Mouse (Mus musculus): ENCODE measurements around the gene Trex1. TPM values are rescaled to one million over a fixed set of nuclear protein-coding genes. Genes with fewer than 3 reads are reported as not detected.

Gene Trex1
- total and polyA plus RNA-seq, 2 experiments from 2014 or later = 14.8 to 22.5 TPM

GRCm38 (mm10) chr9:109027521-109027920 lies 32.0 kb downstream of the Trex1 start:
- Histone ChIP-seq H3K9ac (replicated peaks; ENCODE audit: low read length, poor library complexity, severe bottlenecking) (no peak overlapping the region), H3K36me3 (ENCODE audit: insufficient read depth, low read length) (peaks cover 57% of the 10 kb centered on the region), H3K27ac (ENCODE audit: low read depth, low read length) (no peak overlapping the region), H3K4me1 (ENCODE audit: insufficient read depth, low read length) (no peaks in the 10 kb centered on the region), H3K4me3 (ENCODE audit: low read depth, low read length) (no peak overlapping the region), H3K27me3 (ENCODE audit: insufficient read depth, low read length) (no peaks in the 10 kb centered on the region), H3K9me3 (ENCODE audit: low read length) (no peaks in the 10 kb centered on the region), H3K4me2 (ENCODE audit: low read depth, low read length, poor library complexity, severe bottlenecking) (no peak overlapping the region)
- ATAC-seq (ENCODE audit: low FRiP score) (no peak), DNase-seq (ENCODE audit: low spot score) (no peak)
- WGBS = 74% methylated on average over 8 of the region's 8 CpGs
- TF ChIP-seq CTCF (IDR thresholded peaks at IDR 0.05) = no peak

GRCm38 (mm10) chr9:109022866-109023685 lies 36.5 kb downstream of the Trex1 start:
- H3K4me1 ChIP-seq (ENCODE audit: insufficient read depth, low read length) = no peaks in the 10 kb centered on the region
- ATAC-seq (ENCODE audit: low FRiP score) (no peak), DNase-seq (ENCODE audit: low spot score) (no peak)
- 89% methylated on average over 17 of the region's 17 CpGs for WGBS
- H3K36me3 ChIP-seq (ENCODE audit: insufficient read depth, low read length) = peaks cover 33% of the 10 kb centered on the region
- H3K4me3 ChIP-seq (ENCODE audit: low read depth, low read length) = no peak overlapping the region
- no peaks in the 10 kb centered on the region for H3K9me3 ChIP-seq (ENCODE audit: low read length)
- no peak overlapping the region for H3K4me2 ChIP-seq (ENCODE audit: low read depth, low read length, poor library complexity, severe bottlenecking)
- TF ChIP-seq CTCF (IDR thresholded peaks at IDR 0.05) = no peak
- H3K27ac ChIP-seq (ENCODE audit: low read depth, low read length) = no peak overlapping the region
- H3K9ac ChIP-seq (replicated peaks; ENCODE audit: low read length, poor library complexity, severe bottlenecking) = no peak overlapping the region
- no peaks in the 10 kb centered on the region for H3K27me3 ChIP-seq (ENCODE audit: insufficient read depth, low read length)

GRCm38 (mm10) chr9:109021428-109021827 lies 38.1 kb downstream of the Trex1 start:
- Histone ChIP-seq H3K4me2 (ENCODE audit: low read depth, low read length, poor library complexity, severe bottlenecking) (no peak overlapping the region), H3K4me3 (ENCODE audit: low read depth, low read length) (no peak overlapping the region), H3K4me1 (ENCODE audit: insufficient read depth, low read length) (no peaks in the 10 kb centered on the region), H3K27ac (ENCODE audit: low read depth, low read length) (no peak overlapping the region), H3K36me3 (ENCODE audit: insufficient read depth, low read length) (peaks cover 29% of the 10 kb centered on the region), H3K9ac (replicated peaks; ENCODE audit: low read length, poor library complexity, severe bottlenecking) (no peak overlapping the region), H3K9me3 (ENCODE audit: low read length) (no peaks in the 10 kb centered on the region), H3K27me3 (ENCODE audit: insufficient read depth, low read length) (no peaks in the 10 kb centered on the region)
- ATAC-seq (ENCODE audit: low FRiP score) (no peak), DNase-seq (ENCODE audit: low spot score) (no peak)
- WGBS = 86% methylated on average over 4 of the region's 4 CpGs
- TF ChIP-seq CTCF (IDR thresholded peaks at IDR 0.05) = no peak

GRCm38 (mm10) chr9:109016973-109017604 lies 42.4 kb downstream of the Trex1 start:
- no peaks in the 10 kb centered on the region for H3K9me3 ChIP-seq (ENCODE audit: low read length)
- 74% methylated on average over 11 of the region's 11 CpGs for WGBS
- H3K27me3 ChIP-seq (ENCODE audit: insufficient read depth, low read length) = no peaks in the 10 kb centered on the region
- ATAC-seq (ENCODE audit: low FRiP score) (no peak), DNase-seq (ENCODE audit: low spot score) (no peak)
- no peak overlapping the region for H3K4me2 ChIP-seq (ENCODE audit: low read depth, low read length, poor library complexity, severe bottlenecking)
- H3K4me1 ChIP-seq (ENCODE audit: insufficient read depth, low read length) = no peaks in the 10 kb centered on the region
- H3K27ac ChIP-seq (ENCODE audit: low read depth, low read length) = no peak overlapping the region
- no peak overlapping the region for H3K4me3 ChIP-seq (ENCODE audit: low read depth, low read length)
- no peak for TF ChIP-seq CTCF (IDR thresholded peaks at IDR 0.05)
- no peak overlapping the region for H3K9ac ChIP-seq (replicated peaks; ENCODE audit: low read length, poor library complexity, severe bottlenecking)
- peaks cover 2% of the 10 kb centered on the region for H3K36me3 ChIP-seq (ENCODE audit: insufficient read depth, low read length)

GRCm38 (mm10) chr9:109015397-109015796 lies 44.1 kb downstream of the Trex1 start:
- no peaks in the 10 kb centered on the region for H3K9me3 ChIP-seq (ENCODE audit: low read length)
- no peak for ATAC-seq (ENCODE audit: low FRiP score)
- TF ChIP-seq CTCF (IDR thresholded peaks at IDR 0.05) = no peak
- H3K9ac ChIP-seq (replicated peaks; ENCODE audit: low read length, poor library complexity, severe bottlenecking) = no peak overlapping the region
- 88% methylated on average over 8 of the region's 8 CpGs for WGBS
- H3K4me3 ChIP-seq (ENCODE audit: low read depth, low read length) = no peak overlapping the region
- no peaks in the 10 kb centered on the region for H3K4me1 ChIP-seq (ENCODE audit: insufficient read depth, low read length)
- peaks cover 16% of the 10 kb centered on the region for H3K36me3 ChIP-seq (ENCODE audit: insufficient read depth, low read length)
- no peaks in the 10 kb centered on the region for H3K27me3 ChIP-seq (ENCODE audit: insufficient read depth, low read length)
- DNase-seq (ENCODE audit: low spot score) = no peak
- H3K4me2 ChIP-seq (ENCODE audit: low read depth, low read length, poor library complexity, severe bottlenecking) = no peak overlapping the region
- H3K27ac ChIP-seq (ENCODE audit: low read depth, low read length) = no peak overlapping the region

GRCm38 (mm10) chr9:109010316-109010690 lies 49.2 kb downstream of the Trex1 start:
- no peaks in the 10 kb centered on the region for H3K9me3 ChIP-seq (ENCODE audit: low read length)
- H3K4me3 ChIP-seq (ENCODE audit: low read depth, low read length) = no peak overlapping the region; the same call in 1 of the 2 replicates
- DNase-seq (ENCODE audit: low spot score) (no peak), ATAC-seq (ENCODE audit: low FRiP score) (no peak)
- no peak for TF ChIP-seq CTCF (IDR thresholded peaks at IDR 0.05)
- no peak overlapping the region for H3K27ac ChIP-seq (ENCODE audit: low read depth, low read length)
- 92% methylated on average over 14 of the region's 14 CpGs for WGBS
- H3K27me3 ChIP-seq (ENCODE audit: insufficient read depth, low read length) = no peaks in the 10 kb centered on the region
- H3K4me2 ChIP-seq (ENCODE audit: low read depth, low read length, poor library complexity, severe bottlenecking) = no peak overlapping the region
- H3K9ac ChIP-seq (replicated peaks; ENCODE audit: low read length, poor library complexity, severe bottlenecking) = no peak overlapping the region
- peaks cover 43% of the 10 kb centered on the region for H3K36me3 ChIP-seq (ENCODE audit: insufficient read depth, low read length)
- H3K4me1 ChIP-seq (ENCODE audit: insufficient read depth, low read length) = no peaks in the 10 kb centered on the region

All from midbrain, postnatal 0 days (tissue).